Mouse (Mus musculus) ovary, adult 10 weeks (tissue): ENCODE data around the gene Olfr114. TPM values are rescaled to one million over a fixed set of nuclear protein-coding genes. Genes with fewer than 3 reads are reported as not detected.

Source experiments
- polyA plus RNA-seq: library from polyadenylated mRNA; stranded (reverse); fragments of 350-450 nt; fragmentation: Illumina TruSeq; extraction: RNeasy Lipid Tissue Mini Kit (QIAGEN cat#74804); gene quantifications from one replicate; pipeline ENCODE4 v1.2.3, GENCODE M21; 2014

Olfr114 gene
- not detected for polyA plus RNA-seq

GRCm38 (mm10) chr17:37592643-37593042, at the start of gene Olfr114:
TSS of gene Olfr114 (minus strand) at chr17:37592743.

DNA sequence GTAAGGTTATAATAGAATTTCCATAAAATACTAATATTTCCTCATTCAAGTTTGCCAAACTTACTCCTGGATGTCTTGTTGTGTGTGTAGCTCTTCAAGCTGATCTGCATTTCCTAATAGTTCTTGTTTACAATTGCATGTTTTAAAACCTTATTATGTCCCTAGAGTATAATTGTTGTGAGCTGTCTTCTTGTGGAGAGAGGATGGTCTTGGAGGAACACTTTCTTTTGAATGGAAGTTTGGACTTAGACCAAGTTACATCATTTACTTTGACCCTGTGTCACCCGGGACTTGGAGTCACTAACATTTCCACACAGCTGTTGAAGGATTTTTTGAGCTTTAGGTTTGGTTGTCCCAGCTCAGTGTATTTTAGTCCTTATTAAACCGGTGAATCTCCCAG, 34.5 kb upstream of the Olfr114 start, which contains the start of the genes Olfr115 and Olfr116:
Olfr115 (minus strand) TSS at position 101 of the 400 bp plus-strand sequence.
Olfr116 (minus strand) TSS at position 191 of the 400 bp plus-strand sequence.

DNA sequence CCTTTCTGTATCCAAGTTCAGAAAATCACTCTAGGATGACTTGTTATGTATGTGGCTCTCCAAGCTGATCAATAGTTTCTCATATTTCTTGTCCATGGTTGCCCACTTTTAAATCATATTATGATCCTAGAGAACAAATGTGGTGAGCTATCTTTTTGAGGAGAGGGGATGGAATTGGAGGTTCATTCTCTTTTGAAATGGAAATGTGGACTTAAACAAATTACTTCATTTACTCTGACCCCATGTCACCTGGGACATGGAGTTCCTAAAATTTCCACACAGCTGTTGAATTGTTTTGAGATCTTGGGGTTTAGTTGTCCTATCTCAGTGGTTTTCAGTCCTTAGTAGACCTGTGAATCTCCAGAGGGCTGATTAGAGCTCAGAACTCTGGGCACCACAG, 15.0 kb downstream of the Olfr114 start, which contains the start of gene Olfr113:
Olfr113 (minus strand) TSS at position 101 of the 400 bp plus-strand sequence.

DNA sequence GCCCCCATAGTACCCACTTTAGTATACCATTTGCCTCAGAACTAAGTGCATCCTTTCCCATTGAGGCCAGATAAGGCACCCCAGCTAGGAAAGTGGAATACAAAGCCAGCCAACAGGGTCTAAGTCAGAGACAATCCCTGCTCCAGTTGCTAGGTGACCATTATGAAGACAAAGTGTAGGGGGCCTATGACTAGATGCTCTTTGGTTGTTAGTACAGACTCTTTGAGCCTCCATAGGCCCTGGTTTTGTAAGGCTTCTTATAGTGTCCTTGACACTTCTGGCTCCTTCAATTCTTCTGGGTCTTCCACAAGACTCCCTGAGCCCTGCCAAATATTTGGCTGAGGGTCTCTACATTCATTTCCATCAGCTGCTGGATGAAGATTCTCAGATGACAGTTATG, 23.2 kb downstream of the Olfr114 start, which contains the start of gene Olfr112:
Olfr112 (minus strand) TSS at position 101 of the 400 bp plus-strand sequence.

Other genes starting within 250 kb of the Olfr114 start
- not detected for gene Olfr104-ps, start 233.2 kb downstream of the Olfr114 start, polyA plus RNA-seq
- not detected for gene Olfr105-ps, start 213.7 kb downstream of the Olfr114 start, polyA plus RNA-seq
- not detected for gene Olfr106-ps, start 202.3 kb downstream of the Olfr114 start, polyA plus RNA-seq
- gene Olfr107, start 193.5 kb downstream of the Olfr114 start, polyA plus RNA-seq = not detected
- not detected for gene Olfr108, start 147.3 kb downstream of the Olfr114 start, polyA plus RNA-seq
- not detected for gene Olfr109, start 133.8 kb downstream of the Olfr114 start, polyA plus RNA-seq
- 1.7 TPM for gene H2-M2, start 109.2 kb downstream of the Olfr114 start, polyA plus RNA-seq
- not detected for gene Olfr110, start 100.3 kb downstream of the Olfr114 start, polyA plus RNA-seq
- 0.34 TPM for gene Olfr111, start 84.7 kb downstream of the Olfr114 start, polyA plus RNA-seq
- gene Olfr112, start 23.3 kb downstream of the Olfr114 start, polyA plus RNA-seq = not detected
- not detected for gene Olfr113, start 15.1 kb downstream of the Olfr114 start, polyA plus RNA-seq
- not detected for gene Olfr115, start 34.4 kb upstream of the Olfr114 start, polyA plus RNA-seq
- gene Olfr116, start 34.5 kb upstream of the Olfr114 start, polyA plus RNA-seq = not detected
- not detected for gene Olfr117, start 71.0 kb upstream of the Olfr114 start, polyA plus RNA-seq
- not detected for gene Olfr118, start 74.2 kb upstream of the Olfr114 start, polyA plus RNA-seq
- gene Olfr119, start 103.8 kb upstream of the Olfr114 start, polyA plus RNA-seq = not detected
- not detected for gene Olfr120, start 129.1 kb upstream of the Olfr114 start, polyA plus RNA-seq
- gene Olfr121, start 156.1 kb upstream of the Olfr114 start, polyA plus RNA-seq = not detected
- not detected for gene Olfr122, start 175.9 kb upstream of the Olfr114 start, polyA plus RNA-seq
- not detected for gene Olfr123, start 200.8 kb upstream of the Olfr114 start, polyA plus RNA-seq
- not detected for gene Olfr124, start 207.1 kb upstream of the Olfr114 start, polyA plus RNA-seq
- gene Olfr125, start 240.2 kb upstream of the Olfr114 start, polyA plus RNA-seq = not detected